Mouse (Mus musculus): ENCODE data around the gene Ccdc117. TPM values are rescaled to one million over a fixed set of nuclear protein-coding genes. Genes with fewer than 3 reads are reported as not detected.
A peak's percentile ranks its signal among the peaks of the same experiment; 100 is the strongest.

The Ccdc117 gene
- total RNA-seq, 2 experiments from 2014 or later, result 37.8 to 47.4 TPM

- peak; percentile 77 to 81 for DNase-seq (ENCODE audit: low spot score in 2 of 2)
Observed at GRCm38 (mm10) chr11:5485193-5486011, 56.6 kb downstream of the Ccdc117 start.

- DNase-seq (ENCODE audit: low spot score in 2 of 2), result no peak
Observed at GRCm38 (mm10) chr11:5482581-5482980, 59.4 kb downstream of the Ccdc117 start.

Other genes with a start within 250 kb of the Ccdc117 start
- 10 to 100 TPM; 18.3 to 22.5 TPM for gene Znrf3, start 97.3 kb downstream of the Ccdc117 start, total RNA-seq (2021)
- 100 to 1,000 TPM; 144 to 206 TPM for gene Xbp1, start 21.5 kb downstream of the Ccdc117 start, total RNA-seq (2021)
- gene Ankrd36, start 27.5 kb upstream of the Ccdc117 start, total RNA-seq (2021), result not detected
- gene Mrps24, start 173.5 kb upstream of the Ccdc117 start, total RNA-seq (2021), result 100 to 1,000 TPM; 127 to 172 TPM
- gene Urgcp, start 220.2 kb upstream of the Ccdc117 start, total RNA-seq (2021), result 10 to 100 TPM; 70.4 to 74.7 TPM
- gene Dbnl, start 246.3 kb upstream of the Ccdc117 start, total RNA-seq (2021), result 10 to 100 TPM; 50.1 to 65.1 TPM